Mouse (Mus musculus) gastrocnemius, adult 2 months (tissue): ENCODE measurements around the gene Ttc3. TPM values are rescaled to one million over a fixed set of nuclear protein-coding genes. Genes with fewer than 3 reads are reported as not detected.
"Not testable (repeated sequence)": the region's sequence is repeated elsewhere in the genome, so short reads cannot be mapped to it uniquely, and the experiment has no call there.

Experiments
- DNase-seq: peaks from one replicate; pipeline ENCODE4 v3.0.0; 2022
- H3K27ac ChIP-seq: fragments of 200-600 bp; 2 replicates; pipeline ENCODE4 v1.8.1; 2022; ENCODE audit warnings: mild to moderate bottlenecking
- H3K4me3 ChIP-seq: fragments of 200-600 bp; 2 replicates; pipeline ENCODE4 v1.8.1; 2022; ENCODE audit warnings: mild to moderate bottlenecking, moderate library complexity
- CTCF ChIP-seq: fragments of 200-600 bp; IDR thresholded peaks from 2 replicates; pipeline ENCODE4 v1.8.1; 2022; ENCODE audit warnings: antibody characterized with exemption, mild to moderate bottlenecking, moderate library complexity
- intact Hi-C: fragments of 180-260 bp; cut with DNase I; formaldehyde crosslinking; loops from one replicate; pipeline ENCODE4 v1.15.1; 2025
- long read RNA-seq, 2 experiments: library from polyadenylated mRNA; stranded (forward); transcript quantifications; one replicate each; pipeline ENCODE4 v2.0.0; 2021
- total RNA-seq, 2 experiments: library from RNA; stranded (reverse); gene quantifications; 2 replicates each; pipeline ENCODE4 v1.2.3; 2021

Gene Ttc3
- 10 to 100 TPM; 54.4 to 55.3 TPM for total RNA-seq
- long read RNA-seq, experiment 1, full-length matches to known transcripts, result 1 of 37 reads
- long read RNA-seq, experiment 1, partial matches to known transcripts, result 8 of 37 reads
- long read RNA-seq, experiment 1, other reads (novel, unspliced or antisense), result 28 of 37 reads
- long read RNA-seq, experiment 2, full-length matches to known transcripts, result 1 of 25 reads
- long read RNA-seq, experiment 2, partial matches to known transcripts, result 2 of 25 reads
- long read RNA-seq, experiment 2, other reads (novel, unspliced or antisense), result 22 of 25 reads

GRCm38 (mm10) chr16:94370173-94370914 is at the start of gene Ttc3:
Ttc3 (plus strand) TSS chr16:94370618.
- intact Hi-C loops, result loop anchor here (5.0 kb wide), 2 partner anchors 58 to 157 kb away; partner anchors contain the start of genes Hlcs and Vps26c
- Histone ChIP-seq H3K4me3 (peak within 1 kb of the TSS; percentile 91), H3K27ac (peak within 1 kb of the TSS; percentile 99)
- peak; percentile 94 for DNase-seq
- TF ChIP-seq CTCF, result no peak

- DNase-seq, result no peak
- no peak overlapping the region for H3K27ac ChIP-seq
- intact Hi-C loops, result no loop called here
- TF ChIP-seq CTCF, result no peak
- no peak overlapping the region for H3K4me3 ChIP-seq
Measured at GRCm38 (mm10) chr16:94323681-94324080, 46.7 kb upstream of the Ttc3 start.

GRCm38 (mm10) chr16:94326008-94326407 is 44.4 kb upstream of the Ttc3 start:
- H3K4me3 ChIP-seq, result no peak overlapping the region
- no peak for TF ChIP-seq CTCF
- intact Hi-C loops, result no loop called here
- no peak for DNase-seq
- no peak overlapping the region for H3K27ac ChIP-seq

- H3K27ac ChIP-seq, result peak within 1 kb of the TSS; percentile 78
- peak; percentile 65 for DNase-seq
- peak within 1 kb of the TSS; percentile 86 for H3K4me3 ChIP-seq
- no peak for TF ChIP-seq CTCF
- intact Hi-C loops, result no loop called here
Measured at GRCm38 (mm10) chr16:94327781-94328711, 42.4 kb upstream of the Ttc3 start, which contains the start of gene Ripply3. Ripply3 (plus strand) TSS chr16:94328420.

- TF ChIP-seq CTCF, result no peak
- H3K27ac ChIP-seq, result peak overlapping the region; percentile 78
- no peak for DNase-seq
- intact Hi-C loops, result no loop called here
- peak overlapping the region; percentile 86 for H3K4me3 ChIP-seq
Measured at GRCm38 (mm10) chr16:94328881-94329867, 41.2 kb upstream of the Ttc3 start.

- intact Hi-C loops, result no loop called here
- TF ChIP-seq CTCF, result no peak
- DNase-seq, result no peak
- Histone ChIP-seq H3K27ac (no peak overlapping the region), H3K4me3 (no peak overlapping the region)
Measured at GRCm38 (mm10) chr16:94330429-94330828, 40.0 kb upstream of the Ttc3 start.

GRCm38 (mm10) chr16:94331233-94331885 is 39.1 kb upstream of the Ttc3 start:
- Histone ChIP-seq H3K27ac (no peak overlapping the region), H3K4me3 (no peak overlapping the region)
- DNase-seq, result no peak
- TF ChIP-seq CTCF, result no peak
- intact Hi-C loops, result no loop called here

- peak; percentile 95 for TF ChIP-seq CTCF
- H3K4me3 ChIP-seq, result no peak overlapping the region
- intact Hi-C loops, result loop anchor here (1.0 kb wide), 1 partner anchor 63 kb away; no protein-coding TSS in a partner anchor
- DNase-seq, result peak; percentile 77
- no peak overlapping the region for H3K27ac ChIP-seq
Measured at GRCm38 (mm10) chr16:94331886-94332252, 38.5 kb upstream of the Ttc3 start.

GRCm38 (mm10) chr16:94335656-94336055 is 34.8 kb upstream of the Ttc3 start:
- Histone ChIP-seq H3K4me3 (no peak overlapping the region), H3K27ac (no peak overlapping the region)
- intact Hi-C loops, result loop anchor here (2.0 kb wide), 1 partner anchor 35 kb away; no protein-coding TSS in a partner anchor
- TF ChIP-seq CTCF, result no peak
- DNase-seq, result no peak

- H3K4me3 ChIP-seq, DNase-seq, intact Hi-C loops, H3K27ac ChIP-seq: not testable (repeated sequence)
Measured at GRCm38 (mm10) chr16:94339164-94340160, 31.0 kb upstream of the Ttc3 start.
